Mouse (Mus musculus) small intestine, adult 2 months (tissue): ENCODE data around the gene Rbm28. TPM values are rescaled to one million over a fixed set of nuclear protein-coding genes. Genes with fewer than 3 reads are reported as not detected.
A peak's percentile ranks its signal among the peaks of the same experiment; 100 is the strongest.

Source experiments
- H3K27ac ChIP-seq: fragments of 200-500 bp; 2 replicates; pipeline ENCODE4 v1.5.1; 2012; ENCODE audit warnings: low read depth, low read length, control low read depth, inconsistent platforms; ENCODE audit not compliant: insufficient read depth
- H3K27me3 ChIP-seq: fragments of 200-500 bp; 2 replicates; pipeline ENCODE4 v1.6.1; 2012; ENCODE audit warnings: mild to moderate bottlenecking, moderate library complexity, low read length, inconsistent platforms; ENCODE audit not compliant: control insufficient read depth, insufficient read depth
- H3K36me3 ChIP-seq: fragments of 200-500 bp; 2 replicates; pipeline ENCODE4 v1.6.1; 2012; ENCODE audit warnings: mild to moderate bottlenecking, low read length, control low read depth, inconsistent platforms; ENCODE audit not compliant: control insufficient read depth, insufficient read depth
- H3K4me1 ChIP-seq: fragments of 200-500 bp; 2 replicates; pipeline ENCODE4 v1.6.1; 2012; ENCODE audit warnings: low read length, inconsistent platforms, mixed read lengths; ENCODE audit not compliant: control insufficient read depth, insufficient read depth, insufficient read length
- H3K4me3 ChIP-seq: fragments of 200-500 bp; 2 replicates; pipeline ENCODE4 v1.5.1; 2012; ENCODE audit warnings: low read depth, mild to moderate bottlenecking, control low read depth, inconsistent platforms, low read length, moderate library complexity
- CTCF ChIP-seq: fragments of 200-500 bp; IDR thresholded peaks from 2 replicates; pipeline ENCODE4 v1.5.1; 2012; ENCODE audit warnings: low read depth, mild to moderate bottlenecking, control low read depth, inconsistent platforms, low read length, moderate library complexity, mixed read lengths; ENCODE audit not compliant: insufficient replicate concordance, insufficient read length; ENCODE audit errors: extremely low read depth
- POLR2A ChIP-seq: fragments of 200-500 bp; IDR thresholded peaks from 2 replicates; pipeline ENCODE4 v1.6.1; 2012; ENCODE audit warnings: low read depth, mild to moderate bottlenecking, control low read depth, inconsistent platforms, low read length, moderate library complexity
- WGBS: fragments of 180-500 bp; shearing (Covaris S2); methylation state at CpG from one replicate; pipeline ENCODE4 v1.1.7; 2018; 5-methylcytosine and 5-hydroxymethylcytosine counted together
- polyA plus RNA-seq: library from polyadenylated mRNA; depleted of rRNA; stranded (reverse); fragments of >200 nt; gene quantifications from 2 replicates; pipeline ENCODE4 v1.2.3, GENCODE M21; 2012

Rbm28 gene
- polyA plus RNA-seq, 1 experiment = 1.2 TPM

GRCm38 (mm10) chr6:29193961-29194750 is 29.4 kb upstream of the Rbm28 start:
- Histone ChIP-seq H3K4me3 (no peak overlapping the region), H3K27me3 (peaks cover 3% of the 10 kb centered on the region; the same call in 1 of the 2 replicates), H3K36me3 (no peaks in the 10 kb centered on the region), H3K27ac (no peak overlapping the region), H3K4me1 (no peaks in the 10 kb centered on the region)
- 52% methylated on average over 15 of the region's 15 CpGs for WGBS
- no peak for TF ChIP-seq CTCF
- TF ChIP-seq POLR2A = no peak

GRCm38 (mm10) chr6:29187936-29188335 is 23.1 kb upstream of the Rbm28 start:
- Histone ChIP-seq H3K27me3 (0 out of 2 replicates have a peak, but pooled peaks cover 3% of the 10 kb centered on the region), H3K36me3 (no peaks in the 10 kb centered on the region), H3K4me3 (no peak overlapping the region), H3K4me1 (no peaks in the 10 kb centered on the region), H3K27ac (no peak overlapping the region)
- no peak for TF ChIP-seq CTCF
- TF ChIP-seq POLR2A = no peak
- 43% methylated on average over 1 of the region's 1 CpGs for WGBS

- WGBS = 54% methylated on average over 8 of the region's 8 CpGs
- H3K27me3 ChIP-seq = peaks cover 13% of the 10 kb centered on the region
- H3K27ac ChIP-seq = no peak overlapping the region
- TF ChIP-seq CTCF (no peak), POLR2A (no peak)
- H3K4me1 ChIP-seq = peaks cover 3% of the 10 kb centered on the region
- no peak overlapping the region for H3K4me3 ChIP-seq
- no peaks in the 10 kb centered on the region for H3K36me3 ChIP-seq
These were observed 15.0 kb upstream of the Rbm28 start for GRCm38 (mm10) chr6:29179843-29180242.

GRCm38 (mm10) chr6:29178888-29179658 is 14.3 kb upstream of the Rbm28 start, which contains the start of gene Prrt4:
Prrt4 (minus strand) TSS chr6:29179584.
- TF ChIP-seq POLR2A = no peak
- 2% methylated on average over 77 of the region's 79 CpGs for WGBS
- H3K27ac ChIP-seq = no peak within 1 kb of the TSS
- H3K36me3 ChIP-seq = no peaks in the 10 kb centered on the region
- H3K4me3 ChIP-seq = peak within 1 kb of the TSS; percentile 53
- peaks cover 19% of the 10 kb centered on the region for H3K27me3 ChIP-seq
- H3K4me1 ChIP-seq = peaks cover 3% of the 10 kb centered on the region

- TF ChIP-seq POLR2A (no peak), CTCF (no peak)
- no peaks in the 10 kb centered on the region for H3K36me3 ChIP-seq
- 59% methylated on average over 17 of the region's 17 CpGs for WGBS
- H3K27ac ChIP-seq = no peak overlapping the region
- peaks cover 3% of the 10 kb centered on the region for H3K4me1 ChIP-seq
- H3K4me3 ChIP-seq = no peak overlapping the region
- H3K27me3 ChIP-seq = peaks cover 23% of the 10 kb centered on the region
These were observed 13.4 kb upstream of the Rbm28 start for GRCm38 (mm10) chr6:29177901-29178879.

- Histone ChIP-seq H3K4me1 (peaks cover 7% of the 10 kb centered on the region), H3K27ac (no peak overlapping the region), H3K36me3 (no peaks in the 10 kb centered on the region), H3K27me3 (peaks cover 22% of the 10 kb centered on the region), H3K4me3 (no peak overlapping the region)
- WGBS = 86% methylated on average over 3 of the region's 3 CpGs
- no peak for TF ChIP-seq POLR2A
- no peak for TF ChIP-seq CTCF
These were observed 10.3 kb upstream of the Rbm28 start for GRCm38 (mm10) chr6:29175113-29175512.
